Mouse (Mus musculus): ENCODE measurements around the gene Dyrk1b. TPM values are rescaled to one million over a fixed set of nuclear protein-coding genes. Genes with fewer than 3 reads are reported as not detected.
A peak's percentile ranks its signal among the peaks of the same experiment; 100 is the strongest.

The Dyrk1b gene
- total RNA-seq, 2 experiments from 2014 or later: 44.7 to 46.9 TPM

DNA sequence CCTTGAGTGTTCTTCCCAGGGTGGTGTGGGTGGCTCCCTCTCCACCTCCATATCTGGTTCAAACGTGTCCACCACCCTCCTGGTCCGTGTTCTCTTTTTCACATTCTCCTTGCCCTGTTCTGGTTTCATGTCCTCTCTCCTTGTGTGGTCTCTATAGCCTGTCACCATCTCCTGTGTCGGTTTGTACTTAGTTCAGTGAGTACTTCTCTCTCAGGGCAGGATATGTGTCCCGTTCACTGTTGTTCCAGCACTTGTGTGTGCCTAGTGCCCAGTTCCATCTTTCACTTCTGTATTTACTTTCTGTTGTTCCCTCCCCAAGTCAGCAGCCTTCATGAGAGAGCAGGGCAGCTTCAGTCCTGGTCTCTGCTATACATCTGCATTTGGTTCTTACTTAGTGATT is 3.9 kb upstream of the Dyrk1b start:
- no peak overlapping the region for H3K4me3 ChIP-seq
- DNase-seq (ENCODE audit: low spot score in 2 of 2): no peak
- no peak overlapping the region for H3K27ac ChIP-seq
- TF ChIP-seq CTCF (conservative IDR thresholded peaks at IDR 0.05): no peak

- Histone ChIP-seq H3K4me3 (peak overlapping the region; percentile 97), H3K27ac (peak overlapping the region; percentile 99)
- DNase-seq (ENCODE audit: low spot score in 2 of 2): peak; percentile 88 to 94
- no peak for TF ChIP-seq CTCF (conservative IDR thresholded peaks at IDR 0.05)
Measured at GRCm38 (mm10) chr7:28179741-28180377, 590 bp downstream of the Dyrk1b start.

GRCm38 (mm10) chr7:28180890-28181289 is 1.6 kb downstream of the Dyrk1b start:
- no peak for TF ChIP-seq CTCF (conservative IDR thresholded peaks at IDR 0.05)
- Histone ChIP-seq H3K4me3 (peak overlapping the region; percentile 97), H3K27ac (0 out of 2 replicates have a peak overlapping the region, but pooled peaks have one; percentile 7)
- no peak for DNase-seq (ENCODE audit: low spot score in 2 of 2)

- H3K4me3 ChIP-seq: no peak overlapping the region
- no peak overlapping the region for H3K27ac ChIP-seq
- TF ChIP-seq CTCF (conservative IDR thresholded peaks at IDR 0.05): no peak
- no peak for DNase-seq (ENCODE audit: low spot score in 2 of 2)
Measured at GRCm38 (mm10) chr7:28181376-28181775, 2.1 kb downstream of the Dyrk1b start.

GRCm38 (mm10) chr7:28182320-28182719 is 3.1 kb downstream of the Dyrk1b start:
- DNase-seq (ENCODE audit: low spot score in 2 of 2): no peak
- TF ChIP-seq CTCF (conservative IDR thresholded peaks at IDR 0.05): no peak
- Histone ChIP-seq H3K4me3 (no peak overlapping the region), H3K27ac (no peak overlapping the region)

- Histone ChIP-seq H3K27ac (no peak overlapping the region), H3K4me3 (no peak overlapping the region)
- TF ChIP-seq CTCF (conservative IDR thresholded peaks at IDR 0.05): no peak
- no peak for DNase-seq (ENCODE audit: low spot score in 2 of 2)
Measured at GRCm38 (mm10) chr7:28185884-28186283, 6.6 kb downstream of the Dyrk1b start.

GRCm38 (mm10) chr7:28186631-28187030 is 7.4 kb downstream of the Dyrk1b start:
- TF ChIP-seq CTCF (conservative IDR thresholded peaks at IDR 0.05): no peak
- DNase-seq (ENCODE audit: low spot score in 2 of 2): no peak
- H3K4me3 ChIP-seq: no peak overlapping the region
- no peak overlapping the region for H3K27ac ChIP-seq

DNA sequence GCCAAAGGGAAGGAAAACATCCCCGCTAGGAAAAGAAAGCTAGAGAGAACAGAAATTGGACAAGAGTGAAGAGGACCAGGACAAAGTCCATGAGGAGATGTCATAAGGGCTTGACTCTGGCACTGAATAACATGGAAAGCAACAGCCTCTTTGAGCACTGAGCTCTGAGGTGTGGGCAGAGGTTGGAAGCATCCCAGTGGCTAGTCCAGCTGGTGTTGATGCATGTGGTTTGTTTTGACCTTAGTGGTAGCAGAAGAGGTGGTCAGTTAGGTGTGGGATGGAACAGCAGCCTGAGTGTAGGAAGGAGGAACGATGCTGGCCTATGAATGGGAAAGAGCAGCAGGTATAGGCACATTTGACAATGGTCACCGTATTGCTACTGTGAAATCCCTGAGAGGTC is 12.2 kb downstream of the Dyrk1b start:
- DNase-seq (ENCODE audit: low spot score in 2 of 2): no peak
- Histone ChIP-seq H3K4me3 (no peak overlapping the region), H3K27ac (no peak overlapping the region)
- TF ChIP-seq CTCF (conservative IDR thresholded peaks at IDR 0.05): no peak

- no peak overlapping the region for H3K4me3 ChIP-seq
- no peak for TF ChIP-seq CTCF (conservative IDR thresholded peaks at IDR 0.05)
- DNase-seq (ENCODE audit: low spot score in 2 of 2): no peak
- no peak overlapping the region for H3K27ac ChIP-seq
Measured at GRCm38 (mm10) chr7:28191903-28192302, 12.6 kb downstream of the Dyrk1b start.

GRCm38 (mm10) chr7:28195414-28196098 is 16.3 kb downstream of the Dyrk1b start:
- DNase-seq (ENCODE audit: low spot score in 2 of 2): no peak
- no peak overlapping the region for H3K4me3 ChIP-seq
- TF ChIP-seq CTCF (conservative IDR thresholded peaks at IDR 0.05): no peak
- H3K27ac ChIP-seq: no peak overlapping the region

DNA sequence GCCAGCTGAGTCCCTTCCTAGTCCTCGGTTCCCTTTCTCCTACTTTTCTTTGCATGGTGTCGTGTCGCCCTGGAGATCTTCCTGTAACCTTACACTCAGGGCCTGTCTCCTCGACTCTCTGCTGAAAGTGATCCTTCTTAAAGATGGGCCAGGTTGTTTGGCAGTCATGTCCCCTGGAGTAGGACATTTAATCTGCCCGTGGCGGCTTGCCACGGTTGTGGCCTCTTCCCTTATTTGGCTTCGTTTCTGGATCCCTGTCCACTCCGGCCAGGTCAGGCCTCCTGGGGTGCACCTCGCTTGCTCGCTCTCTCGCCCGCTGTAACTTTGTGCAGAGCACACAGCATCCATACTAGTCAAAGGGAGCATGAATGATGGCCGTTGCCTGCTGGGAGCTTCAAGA is 17.3 kb downstream of the Dyrk1b start:
- DNase-seq (ENCODE audit: low spot score in 2 of 2): no peak
- TF ChIP-seq CTCF (conservative IDR thresholded peaks at IDR 0.05): no peak

GRCm38 (mm10) chr7:28199054-28199453 is 19.8 kb downstream of the Dyrk1b start:
- DNase-seq (ENCODE audit: low spot score in 2 of 2): no peak
- Histone ChIP-seq H3K4me3 (no peak overlapping the region), H3K27ac (no peak overlapping the region)
- TF ChIP-seq CTCF (conservative IDR thresholded peaks at IDR 0.05): no peak

More for the DNA sequence above, 17.3 kb downstream of the Dyrk1b start:
- no peak overlapping the region for H3K27ac ChIP-seq
- no peak overlapping the region for H3K4me3 ChIP-seq

- no peak; the same call in 1 of the 2 replicates for TF ChIP-seq CTCF (conservative IDR thresholded peaks at IDR 0.05)
- no peak overlapping the region for H3K4me3 ChIP-seq
- H3K27ac ChIP-seq: no peak overlapping the region
- DNase-seq (ENCODE audit: low spot score in 2 of 2): no peak
Measured at GRCm38 (mm10) chr7:28203207-28204108, 24.2 kb downstream of the Dyrk1b start.

Data from layer of hippocampus, adult 2 months (tissue).